Mouse (Mus musculus) midbrain, embryonic 16.5 days (tissue): ENCODE results near the gene Cacnb4. TPM values are rescaled to one million over a fixed set of nuclear protein-coding genes. Genes with fewer than 3 reads are reported as not detected.

Source experiments
- ATAC-seq: fragments of 200-750 bp; cut with Nextera tagmentation; 2 replicates; pipeline ENCODE4 v1.8.0; 2017; ENCODE audit warnings: moderate TSS enrichment
- H3K27ac ChIP-seq: fragments of 300-500 bp; sonication (generic); 2 replicates; pipeline ENCODE4 v1.5.1; 2014; ENCODE audit warnings: mild to moderate bottlenecking, low read length, mixed read lengths
- H3K27me3 ChIP-seq: fragments of 300-500 bp; sonication (generic); 2 replicates; pipeline ENCODE4 v1.6.1; 2014; ENCODE audit warnings: low read depth, low read length, mixed read lengths; ENCODE audit not compliant: control insufficient read depth, insufficient read depth
- H3K36me3 ChIP-seq: fragments of 300-500 bp; sonication (generic); 2 replicates; pipeline ENCODE4 v1.6.1; 2014; ENCODE audit warnings: mild to moderate bottlenecking, low read length, moderate library complexity, mixed read lengths; ENCODE audit not compliant: control insufficient read depth, insufficient read depth
- H3K4me1 ChIP-seq: fragments of 300-500 bp; sonication (generic); 2 replicates; pipeline ENCODE4 v1.6.1; 2014; ENCODE audit warnings: mild to moderate bottlenecking, low read length, mixed read lengths; ENCODE audit not compliant: control insufficient read depth, insufficient read depth
- H3K4me2 ChIP-seq: fragments of 300-500 bp; sonication (generic); 2 replicates; pipeline ENCODE4 v1.6.1; 2014; ENCODE audit warnings: mild to moderate bottlenecking, low read length, mixed read lengths
- H3K4me3 ChIP-seq: fragments of 300-500 bp; sonication (generic); 2 replicates; pipeline ENCODE4 v1.5.1; 2014; ENCODE audit warnings: low read depth, mild to moderate bottlenecking, low read length, moderate library complexity, mixed read lengths
- H3K9ac ChIP-seq: fragments of 300-500 bp; sonication (generic); 2 replicates; pipeline ENCODE4 v1.6.1; 2014; ENCODE audit warnings: low read depth, low read length, mixed read lengths
- H3K9me3 ChIP-seq: fragments of 300-500 bp; sonication (generic); replicated peaks from 2 replicates; pipeline ENCODE4 v1.6.1; 2014; ENCODE audit warnings: mild to moderate bottlenecking, low read length, mixed read lengths; ENCODE audit not compliant: control insufficient read depth, poor library complexity, severe bottlenecking
- WGBS: fragments of 180-500 bp; shearing (Covaris S2); extraction: QIAGEN DNeasy Blood & Tissue Kit; methylation state at CpG from one replicate; pipeline ENCODE4 v1.1.7; 2014; 5-methylcytosine and 5-hydroxymethylcytosine counted together
- polyA plus RNA-seq: library from polyadenylated mRNA; unstranded; fragments of >200 nt; fragmentation: Nextera tagmentation; extraction: Ambion mirVana; gene quantifications from 2 replicates; pipeline ENCODE4 v1.2.1, GENCODE M21; 2015

Cacnb4 gene
- polyA plus RNA-seq, 1 experiment from 2014 or later: 15.6 TPM

DNA sequence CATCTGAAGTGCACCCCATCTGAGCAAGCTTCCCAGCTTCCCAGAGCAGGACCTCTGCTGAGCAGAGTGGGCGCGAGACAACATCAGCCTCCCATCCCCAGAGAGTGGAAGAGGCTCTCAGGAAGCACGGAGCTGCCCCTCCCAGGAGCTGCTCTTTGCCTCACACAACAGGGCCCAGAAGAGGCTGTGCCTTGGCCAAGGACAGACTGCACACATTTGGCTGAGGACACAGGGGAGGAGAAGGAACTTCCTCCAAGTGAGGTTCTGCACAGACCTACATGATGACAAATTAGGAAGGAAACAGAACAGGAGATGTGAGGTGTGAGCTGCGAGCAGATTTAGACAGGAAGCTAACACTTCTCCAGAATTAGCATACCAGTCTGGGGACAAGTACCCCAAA, 38.4 kb downstream of the Cacnb4 start:
- H3K4me1 ChIP-seq: no peaks in the 10 kb centered on the region; the same call in 1 of the 2 replicates
- no peak overlapping the region for H3K9ac ChIP-seq
- H3K27me3 ChIP-seq: no peaks in the 10 kb centered on the region
- H3K4me3 ChIP-seq: no peak overlapping the region
- 54% methylated on average over 4 of the region's 4 CpGs for WGBS
- H3K4me2 ChIP-seq: no peak overlapping the region
- no peaks in the 10 kb centered on the region for H3K36me3 ChIP-seq
- H3K9me3 ChIP-seq: no peaks in the 10 kb centered on the region
- no peak for ATAC-seq
- H3K27ac ChIP-seq: no peak overlapping the region

- H3K36me3 ChIP-seq: no peaks in the 10 kb centered on the region
- no peak overlapping the region for H3K4me2 ChIP-seq
- no peaks in the 10 kb centered on the region for H3K27me3 ChIP-seq
- H3K27ac ChIP-seq: no peak overlapping the region
- H3K9me3 ChIP-seq: no peaks in the 10 kb centered on the region
- H3K4me3 ChIP-seq: no peak overlapping the region
- H3K9ac ChIP-seq: no peak overlapping the region
- 62% methylated on average over 5 of the region's 5 CpGs for WGBS
- no peaks in the 10 kb centered on the region; the same call in 1 of the 2 replicates for H3K4me1 ChIP-seq
- no peak for ATAC-seq
Observed at GRCm38 (mm10) chr2:52636051-52636450, 40.6 kb downstream of the Cacnb4 start.

DNA sequence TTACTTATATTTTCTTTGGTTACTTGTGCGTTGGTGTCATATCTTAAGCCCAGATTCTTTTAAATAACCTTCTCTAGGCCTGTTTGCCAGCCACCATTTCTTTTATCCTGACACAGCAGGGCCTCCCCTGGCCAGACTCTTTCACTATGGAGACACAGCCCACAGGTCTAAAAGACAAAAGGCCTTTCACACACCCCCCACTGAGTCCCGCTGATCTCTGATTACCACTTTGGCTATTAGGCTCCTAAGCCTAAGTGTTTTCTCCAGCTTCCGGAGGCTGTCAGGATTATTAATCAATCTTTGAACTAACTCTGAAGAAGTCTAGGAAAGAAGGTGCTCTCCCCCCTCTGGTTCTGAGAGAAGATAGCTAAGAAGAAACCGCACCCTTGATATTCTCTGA, 41.3 kb downstream of the Cacnb4 start:
- H3K36me3 ChIP-seq: no peaks in the 10 kb centered on the region
- no peak overlapping the region for H3K4me3 ChIP-seq
- 9% methylated on average over 4 of the region's 4 CpGs for WGBS

GRCm38 (mm10) chr2:52632880-52633279, 43.8 kb downstream of the Cacnb4 start:
- Histone ChIP-seq H3K27me3 (no peaks in the 10 kb centered on the region), H3K27ac (no peak overlapping the region), H3K36me3 (no peaks in the 10 kb centered on the region), H3K4me1 (no peaks in the 10 kb centered on the region), H3K4me2 (no peak overlapping the region), H3K4me3 (no peak overlapping the region), H3K9ac (no peak overlapping the region), H3K9me3 (no peaks in the 10 kb centered on the region)
- ATAC-seq: peak; percentile 73
- WGBS: 4% methylated on average over 7 of the region's 7 CpGs

More for the DNA sequence above, 41.3 kb downstream of the Cacnb4 start:
- Histone ChIP-seq H3K27me3 (no peaks in the 10 kb centered on the region), H3K9me3 (no peaks in the 10 kb centered on the region), H3K4me1 (no peaks in the 10 kb centered on the region; the same call in 1 of the 2 replicates), H3K4me2 (no peak overlapping the region), H3K9ac (no peak overlapping the region), H3K27ac (no peak overlapping the region)
- ATAC-seq: no peak

DNA sequence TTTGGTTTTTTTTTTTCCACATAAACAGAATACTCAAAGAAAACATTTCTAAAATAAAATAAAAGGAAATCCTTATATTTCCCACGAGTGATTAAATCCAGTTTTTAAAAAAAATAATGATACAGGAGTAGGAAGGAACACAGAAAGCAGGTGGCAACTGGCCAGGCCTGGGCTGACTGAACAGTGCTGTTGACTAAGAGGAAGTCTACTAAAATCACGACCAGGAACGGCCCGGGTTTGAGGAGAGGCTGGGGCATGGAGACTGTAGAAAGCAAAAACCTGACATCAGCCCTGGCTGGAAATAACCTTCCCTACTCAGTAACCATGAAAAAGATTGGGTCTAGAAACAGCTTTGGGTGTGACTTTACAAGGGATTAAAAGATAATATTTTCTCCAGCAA, 48.4 kb downstream of the Cacnb4 start:
- Histone ChIP-seq H3K9ac (no peak overlapping the region), H3K36me3 (no peaks in the 10 kb centered on the region), H3K9me3 (no peaks in the 10 kb centered on the region), H3K4me1 (peaks cover 4% of the 10 kb centered on the region; the same call in 1 of the 2 replicates), H3K4me2 (no peak overlapping the region), H3K27me3 (no peaks in the 10 kb centered on the region), H3K4me3 (no peak overlapping the region), H3K27ac (no peak overlapping the region)
- 87% methylated on average over 4 of the region's 4 CpGs for WGBS
- ATAC-seq: no peak

- Histone ChIP-seq H3K27ac (no peak overlapping the region), H3K4me1 (peaks cover 4% of the 10 kb centered on the region; the same call in 1 of the 2 replicates), H3K27me3 (no peaks in the 10 kb centered on the region), H3K9ac (no peak overlapping the region), H3K4me3 (no peak overlapping the region), H3K9me3 (no peaks in the 10 kb centered on the region), H3K36me3 (no peaks in the 10 kb centered on the region), H3K4me2 (no peak overlapping the region)
- no peak for ATAC-seq
- 96% methylated on average over 3 of the region's 3 CpGs for whole genome bisulfite sequencing
Observed at GRCm38 (mm10) chr2:52626266-52626665, 50.4 kb downstream of the Cacnb4 start.

DNA sequence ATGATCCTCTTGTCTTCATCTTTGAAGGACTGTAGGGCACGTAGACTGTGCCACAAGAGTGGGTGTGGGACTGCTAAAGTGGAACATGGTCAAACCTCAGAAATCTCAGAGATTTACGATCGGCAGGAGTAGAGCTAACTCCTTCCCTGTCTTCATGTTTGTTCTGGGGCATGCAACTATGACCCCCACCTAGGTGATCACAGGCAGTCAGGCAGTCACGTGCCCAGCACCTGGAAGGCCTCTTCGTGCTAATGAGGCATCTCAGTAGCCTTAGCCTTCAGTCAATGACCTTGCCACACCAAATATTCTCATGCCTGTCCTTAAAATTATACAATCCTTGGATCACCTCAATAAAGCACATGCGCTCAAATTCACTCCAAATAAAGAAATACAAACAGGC, 50.9 kb downstream of the Cacnb4 start:
- H3K4me3 ChIP-seq: no peak overlapping the region
- no peak overlapping the region for H3K27ac ChIP-seq
- H3K9me3 ChIP-seq: no peaks in the 10 kb centered on the region
- H3K4me2 ChIP-seq: no peak overlapping the region
- no peak for ATAC-seq
- no peaks in the 10 kb centered on the region for H3K36me3 ChIP-seq
- H3K4me1 ChIP-seq: peaks cover 4% of the 10 kb centered on the region; the same call in 1 of the 2 replicates
- no peaks in the 10 kb centered on the region for H3K27me3 ChIP-seq
- H3K9ac ChIP-seq: no peak overlapping the region
- WGBS: 90% methylated on average over 6 of the region's 6 CpGs

GRCm38 (mm10) chr2:52623921-52624404, 52.7 kb downstream of the Cacnb4 start:
- ATAC-seq: peak; percentile 85
- Histone ChIP-seq H3K4me1 (peaks cover 4% of the 10 kb centered on the region; the same call in 1 of the 2 replicates), H3K36me3 (no peaks in the 10 kb centered on the region), H3K9ac (no peak overlapping the region), H3K4me3 (no peak overlapping the region), H3K9me3 (no peaks in the 10 kb centered on the region), H3K27me3 (no peaks in the 10 kb centered on the region), H3K27ac (peak overlapping the region; percentile 59), H3K4me2 (no peak overlapping the region)
- 26% methylated on average over 7 of the region's 7 CpGs for WGBS

GRCm38 (mm10) chr2:52623461-52623860, 53.2 kb downstream of the Cacnb4 start:
- Histone ChIP-seq H3K27me3 (no peaks in the 10 kb centered on the region), H3K9me3 (no peaks in the 10 kb centered on the region), H3K4me1 (peaks cover 4% of the 10 kb centered on the region; the same call in 1 of the 2 replicates), H3K27ac (no peak overlapping the region), H3K9ac (0 out of 2 replicates have a peak overlapping the region, but pooled peaks have one; percentile 1), H3K36me3 (no peaks in the 10 kb centered on the region), H3K4me2 (no peak overlapping the region), H3K4me3 (no peak overlapping the region)
- peak; percentile 29; the same call in 1 of the 2 replicates for ATAC-seq
- 52% methylated on average over 4 of the region's 4 CpGs for WGBS
